Mouse (Mus musculus): ENCODE measurements around the gene Csnk2b. TPM values are rescaled to one million over a fixed set of nuclear protein-coding genes. Genes with fewer than 3 reads are reported as not detected.
A peak's percentile ranks its signal among the peaks of the same experiment; 100 is the strongest.

Gene Csnk2b
- polyA plus RNA-seq, 1 experiment from 2014 or later, result 291 TPM

GRCm38 (mm10) chr17:35152121-35152520 is 30.3 kb upstream of the Csnk2b start:
- no peak for TF ChIP-seq CTCF (IDR thresholded peaks at IDR 0.05; ENCODE audit: low read depth)
- H3K27ac ChIP-seq (ENCODE audit: low read depth), result no peak overlapping the region
- H3K4me1 ChIP-seq (ENCODE audit: insufficient read depth), result no peaks in the 10 kb centered on the region
- ATAC-seq (ENCODE audit: insufficient read depth) (no peak), DNase-seq (no peak)
- no peak overlapping the region for H3K4me3 ChIP-seq (ENCODE audit: low read depth, low read length)
- no peak overlapping the region for H3K4me2 ChIP-seq
- H3K9ac ChIP-seq, result no peak overlapping the region
- 93% methylated on average over 4 of the region's 4 CpGs for WGBS
- peaks cover 100% of the 10 kb centered on the region for H3K36me3 ChIP-seq (ENCODE audit: insufficient read depth)
- no peaks in the 10 kb centered on the region for H3K27me3 ChIP-seq (ENCODE audit: insufficient read depth, low read length)
- no peaks in the 10 kb centered on the region for H3K9me3 ChIP-seq (ENCODE audit: low read depth, low read length)

DNA sequence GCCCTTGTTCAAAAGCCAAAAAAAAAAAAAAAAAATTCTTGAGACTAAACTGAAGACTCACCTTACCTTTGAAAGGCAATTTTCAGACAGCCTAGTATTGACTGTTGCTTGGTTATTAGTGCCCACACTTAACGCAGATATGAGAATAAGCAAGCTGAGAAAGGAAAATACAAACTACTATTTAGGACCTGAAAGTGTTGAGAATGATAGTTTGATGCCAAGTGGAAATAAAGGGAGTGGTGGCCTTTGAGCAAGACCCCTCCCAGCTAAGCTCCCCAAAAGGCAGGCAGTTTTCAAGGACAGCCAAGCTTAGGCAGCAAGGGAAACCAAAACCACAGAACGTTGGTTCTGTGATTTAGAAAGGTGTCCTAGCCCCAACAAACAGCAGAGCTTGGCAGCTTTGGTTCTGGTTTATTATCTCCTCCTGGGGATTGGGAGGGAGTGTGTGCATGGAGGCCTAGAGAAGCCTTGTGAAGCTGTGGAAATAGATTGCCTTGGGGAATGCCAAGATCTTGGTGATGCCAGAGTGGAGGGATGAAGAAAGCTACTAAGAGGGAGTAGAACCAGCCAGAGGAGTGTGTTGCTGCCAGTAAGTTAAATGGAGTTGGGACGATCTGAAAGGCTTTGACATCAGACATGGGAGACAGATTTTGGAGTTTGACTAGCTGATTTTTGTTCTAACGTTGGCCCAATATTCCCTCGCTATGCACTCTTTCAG is 26.2 kb upstream of the Csnk2b start:
- H3K4me3 ChIP-seq (ENCODE audit: low read depth, low read length), result no peak overlapping the region
- 66% methylated on average over 5 of the region's 5 CpGs for WGBS
- no peak overlapping the region for H3K9ac ChIP-seq
- no peak for TF ChIP-seq CTCF (IDR thresholded peaks at IDR 0.05; ENCODE audit: low read depth)
- no peak overlapping the region for H3K4me2 ChIP-seq
- peak overlapping the region; percentile 38; the same call in 1 of the 2 replicates for H3K27ac ChIP-seq (ENCODE audit: low read depth)
- H3K4me1 ChIP-seq (ENCODE audit: insufficient read depth), result no peaks in the 10 kb centered on the region
- H3K27me3 ChIP-seq (ENCODE audit: insufficient read depth, low read length), result no peaks in the 10 kb centered on the region
- H3K9me3 ChIP-seq (ENCODE audit: low read depth, low read length), result no peaks in the 10 kb centered on the region
- ATAC-seq (ENCODE audit: insufficient read depth) (no peak), DNase-seq (peak; percentile 35)
- H3K36me3 ChIP-seq (ENCODE audit: insufficient read depth), result peaks cover 100% of the 10 kb centered on the region

DNA sequence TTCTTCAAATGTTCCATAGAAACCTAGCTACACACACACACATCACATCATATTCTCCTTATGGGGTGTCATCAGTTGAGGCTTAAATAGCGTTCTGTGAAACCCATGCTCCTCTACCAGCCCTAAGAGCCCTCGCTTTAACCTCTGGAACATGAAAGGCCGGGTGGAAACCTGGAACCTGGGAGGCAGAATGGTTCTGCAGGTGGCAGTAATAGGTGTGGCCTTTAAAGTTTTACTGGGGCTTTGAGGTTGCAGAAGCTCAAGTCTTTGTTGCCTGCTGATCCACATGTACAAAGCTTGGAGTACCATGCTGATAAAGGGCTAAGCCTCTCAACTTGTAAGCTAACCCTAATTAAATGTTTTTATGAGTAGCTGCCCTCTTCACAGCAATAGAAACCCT is 25.5 kb upstream of the Csnk2b start:
- Histone ChIP-seq H3K9ac (no peak overlapping the region), H3K4me3 (ENCODE audit: low read depth, low read length) (no peak overlapping the region), H3K36me3 (ENCODE audit: insufficient read depth) (peaks cover 100% of the 10 kb centered on the region), H3K27me3 (ENCODE audit: insufficient read depth, low read length) (no peaks in the 10 kb centered on the region), H3K4me1 (ENCODE audit: insufficient read depth) (no peaks in the 10 kb centered on the region), H3K9me3 (ENCODE audit: low read depth, low read length) (no peaks in the 10 kb centered on the region), H3K4me2 (no peak overlapping the region), H3K27ac (ENCODE audit: low read depth) (no peak overlapping the region)
- ATAC-seq (ENCODE audit: insufficient read depth) (no peak), DNase-seq (peak; percentile 16)
- no peak for TF ChIP-seq CTCF (IDR thresholded peaks at IDR 0.05; ENCODE audit: low read depth)
- WGBS, result 50% methylated on average over 3 of the region's 3 CpGs

DNA sequence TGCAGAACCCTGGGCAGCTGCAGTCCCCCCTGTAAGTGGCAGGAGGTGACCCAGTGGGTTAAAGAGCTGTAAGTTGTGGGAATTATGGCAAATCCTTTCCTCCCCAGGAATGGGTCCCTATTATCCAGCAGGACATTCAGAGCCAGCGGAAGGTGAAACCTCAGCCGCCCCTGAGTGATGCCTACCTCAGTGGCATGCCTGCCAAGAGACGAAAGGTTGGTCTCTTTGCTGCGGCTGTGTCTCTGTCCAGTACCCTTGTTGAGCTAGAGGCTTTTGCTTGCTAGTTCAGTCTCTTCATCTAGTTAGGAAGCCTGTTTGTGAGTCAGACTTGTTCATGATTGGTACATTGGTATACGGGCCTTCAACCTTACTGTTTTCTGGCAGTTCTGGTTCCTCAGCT is 24.3 kb upstream of the Csnk2b start:
- 85% methylated on average over 5 of the region's 5 CpGs for WGBS

GRCm38 (mm10) chr17:35141971-35142370 is 20.1 kb upstream of the Csnk2b start:
- 82% methylated on average over 6 of the region's 6 CpGs for WGBS
- no peak for TF ChIP-seq CTCF (IDR thresholded peaks at IDR 0.05; ENCODE audit: low read depth)
- no peak overlapping the region for H3K4me2 ChIP-seq
- H3K4me1 ChIP-seq (ENCODE audit: insufficient read depth), result peaks cover 5% of the 10 kb centered on the region; the same call in 1 of the 2 replicates
- no peak for ATAC-seq (ENCODE audit: insufficient read depth)
- DNase-seq, result no peak
- no peaks in the 10 kb centered on the region for H3K27me3 ChIP-seq (ENCODE audit: insufficient read depth, low read length)
- no peak overlapping the region for H3K4me3 ChIP-seq (ENCODE audit: low read depth, low read length)
- no peak overlapping the region for H3K9ac ChIP-seq
- no peaks in the 10 kb centered on the region for H3K9me3 ChIP-seq (ENCODE audit: low read depth, low read length)
- H3K27ac ChIP-seq (ENCODE audit: low read depth), result no peak overlapping the region
- H3K36me3 ChIP-seq (ENCODE audit: insufficient read depth), result peaks cover 94% of the 10 kb centered on the region

More for the DNA sequence above, 24.3 kb upstream of the Csnk2b start:
- no peaks in the 10 kb centered on the region for H3K9me3 ChIP-seq (ENCODE audit: low read depth, low read length)
- H3K4me2 ChIP-seq, result no peak overlapping the region
- no peak overlapping the region for H3K4me3 ChIP-seq (ENCODE audit: low read depth, low read length)
- peaks cover 100% of the 10 kb centered on the region for H3K36me3 ChIP-seq (ENCODE audit: insufficient read depth)
- H3K4me1 ChIP-seq (ENCODE audit: insufficient read depth), result no peaks in the 10 kb centered on the region
- no peak for ATAC-seq (ENCODE audit: insufficient read depth)
- no peak for DNase-seq
- no peak overlapping the region for H3K27ac ChIP-seq (ENCODE audit: low read depth)
- TF ChIP-seq CTCF (IDR thresholded peaks at IDR 0.05; ENCODE audit: low read depth), result no peak
- H3K9ac ChIP-seq, result no peak overlapping the region
- H3K27me3 ChIP-seq (ENCODE audit: insufficient read depth, low read length), result no peaks in the 10 kb centered on the region

GRCm38 (mm10) chr17:35140490-35140996 is 18.7 kb upstream of the Csnk2b start:
- no peak for TF ChIP-seq CTCF (IDR thresholded peaks at IDR 0.05; ENCODE audit: low read depth)
- no peaks in the 10 kb centered on the region for H3K27me3 ChIP-seq (ENCODE audit: insufficient read depth, low read length)
- H3K27ac ChIP-seq (ENCODE audit: low read depth), result no peak overlapping the region
- H3K4me2 ChIP-seq, result no peak overlapping the region
- no peak for ATAC-seq (ENCODE audit: insufficient read depth)
- no peak for DNase-seq
- H3K4me3 ChIP-seq (ENCODE audit: low read depth, low read length), result no peak overlapping the region
- H3K9ac ChIP-seq, result no peak overlapping the region
- H3K9me3 ChIP-seq (ENCODE audit: low read depth, low read length), result no peaks in the 10 kb centered on the region
- peaks cover 8% of the 10 kb centered on the region for H3K4me1 ChIP-seq (ENCODE audit: insufficient read depth)
- H3K36me3 ChIP-seq (ENCODE audit: insufficient read depth), result peaks cover 80% of the 10 kb centered on the region
- WGBS, result 72% methylated on average over 16 of the region's 16 CpGs

DNA sequence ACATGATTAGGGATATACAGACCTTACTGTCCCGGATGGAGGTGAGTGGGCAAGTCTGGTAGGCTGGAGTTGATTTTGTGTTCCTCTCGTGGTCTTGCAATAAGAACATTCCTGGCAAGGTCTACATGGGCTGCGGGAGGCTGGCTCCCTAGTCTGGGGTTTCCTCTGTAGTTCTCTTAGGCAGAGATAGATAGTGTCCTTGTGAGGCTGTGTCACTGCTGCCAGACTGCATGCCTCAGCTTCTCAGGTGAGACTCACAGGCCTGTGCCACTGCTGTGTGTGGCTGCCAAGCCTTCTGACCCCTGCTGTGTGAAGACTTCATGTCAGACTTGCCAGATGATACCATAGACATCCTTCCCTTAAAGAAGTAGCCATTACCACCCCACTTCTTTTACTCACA is 17.4 kb upstream of the Csnk2b start:
- no peaks in the 10 kb centered on the region for H3K27me3 ChIP-seq (ENCODE audit: insufficient read depth, low read length)
- ATAC-seq (ENCODE audit: insufficient read depth) (no peak), DNase-seq (no peak)
- WGBS, result 80% methylated on average over 3 of the region's 3 CpGs
- peaks cover 8% of the 10 kb centered on the region for H3K4me1 ChIP-seq (ENCODE audit: insufficient read depth)
- peaks cover 67% of the 10 kb centered on the region for H3K36me3 ChIP-seq (ENCODE audit: insufficient read depth)
- no peak for TF ChIP-seq CTCF (IDR thresholded peaks at IDR 0.05; ENCODE audit: low read depth)
- H3K27ac ChIP-seq (ENCODE audit: low read depth), result no peak overlapping the region
- no peak overlapping the region for H3K9ac ChIP-seq
- H3K9me3 ChIP-seq (ENCODE audit: low read depth, low read length), result no peaks in the 10 kb centered on the region
- no peak overlapping the region for H3K4me2 ChIP-seq
- H3K4me3 ChIP-seq (ENCODE audit: low read depth, low read length), result no peak overlapping the region

All from lung, embryonic 14.5 days (tissue).